Mouse (Mus musculus): ENCODE data around the gene Cdca7l.
A peak's percentile ranks its signal among the peaks of the same experiment; 100 is the strongest.
"Not testable (repeated sequence)": the region's sequence is repeated elsewhere in the genome, so short reads cannot be mapped to it uniquely, and the experiment has no call there.

Cdca7l gene

DNA sequence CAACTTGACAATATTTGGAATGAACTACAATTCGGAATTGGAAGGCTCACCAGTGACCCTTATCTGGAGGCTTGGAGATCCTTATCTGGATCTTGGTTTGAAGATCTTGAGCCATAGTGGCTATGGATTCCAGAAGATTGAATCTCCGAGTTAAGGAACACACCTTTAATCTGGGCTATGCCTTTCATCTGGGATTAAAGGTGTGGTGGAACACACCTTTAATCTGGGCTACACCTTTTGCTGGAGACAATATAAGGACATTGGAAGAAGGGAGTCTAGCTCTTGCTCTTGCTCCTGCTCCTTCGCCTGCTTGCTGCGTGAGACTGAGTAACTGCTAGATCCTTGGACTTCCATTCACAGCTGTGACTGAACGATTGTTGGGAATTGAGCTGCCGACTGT lies at the start of gene Cdca7l:
Gene Cdca7l (plus strand): TSS at position 301 of the 400 bp plus-strand sequence.
- not testable (repeated sequence) for DNase-seq (ENCODE audit: low read depth in 1 of 2, low spot score in 2 of 2)

DNA sequence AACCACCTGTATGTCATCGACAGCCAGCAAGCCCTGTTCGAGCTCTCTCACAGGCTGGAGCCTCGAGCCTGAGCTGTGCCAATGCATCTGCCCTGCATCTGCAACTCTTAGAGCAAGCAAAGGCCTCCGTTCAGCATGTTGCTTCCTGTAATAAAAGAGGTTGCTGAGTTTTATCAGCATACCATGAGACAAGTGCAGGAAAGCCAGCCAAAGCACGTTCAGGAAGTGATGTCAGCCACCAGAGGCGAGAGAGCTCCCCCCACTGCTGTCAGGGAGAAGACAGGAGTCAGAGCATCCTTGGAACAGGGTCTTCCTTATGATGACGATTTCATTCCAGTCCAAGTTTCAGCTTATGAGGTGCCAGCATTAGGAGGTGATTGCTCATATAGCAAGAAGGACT lies 48.1 kb upstream of the Cdca7l start:
- DNase-seq (ENCODE audit: low read depth in 1 of 2, low spot score in 2 of 2) = no peak

DNA sequence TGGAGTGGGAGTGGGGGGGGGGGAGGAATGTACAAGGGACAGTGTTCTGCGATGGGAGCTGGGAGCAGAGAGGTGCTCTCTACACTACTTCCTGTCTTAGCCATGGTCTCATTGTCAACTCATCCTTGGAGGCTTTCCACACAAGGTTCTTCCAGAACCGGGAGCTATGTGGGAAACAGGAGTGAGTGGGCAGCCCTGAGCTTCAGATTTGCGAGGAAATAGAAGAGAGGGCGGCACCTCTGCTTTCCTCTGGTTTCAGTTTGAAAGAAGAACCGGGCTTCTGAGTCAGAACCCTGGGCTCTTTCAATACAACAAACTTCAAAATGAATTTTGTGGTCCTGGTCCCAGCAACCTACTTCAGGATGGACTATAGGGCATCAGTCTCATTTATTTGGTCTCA lies 43.7 kb upstream of the Cdca7l start:
- DNase-seq (ENCODE audit: low read depth in 1 of 2, low spot score in 2 of 2) = no peak

DNA sequence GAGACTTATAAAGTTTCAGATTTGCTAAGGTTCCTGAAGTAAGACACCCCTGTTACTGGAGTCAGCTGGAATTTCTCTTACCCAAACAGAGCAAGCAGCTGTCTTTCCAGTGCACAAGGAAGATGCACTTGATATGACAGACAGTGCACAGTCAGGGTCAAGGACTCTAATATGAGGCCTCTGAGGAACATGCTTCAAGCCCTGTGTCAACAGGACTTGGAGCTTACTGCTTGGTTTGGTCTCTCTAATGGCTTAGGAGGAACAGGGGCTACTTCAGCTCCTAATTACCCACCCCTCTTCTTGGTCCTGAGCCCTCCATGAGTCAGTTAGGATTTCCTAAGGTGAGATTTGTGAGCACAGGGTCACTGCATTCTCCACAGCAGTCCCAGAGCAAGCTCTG lies 43.2 kb upstream of the Cdca7l start:
- no peak for DNase-seq (ENCODE audit: low read depth in 1 of 2, low spot score in 2 of 2)

DNA sequence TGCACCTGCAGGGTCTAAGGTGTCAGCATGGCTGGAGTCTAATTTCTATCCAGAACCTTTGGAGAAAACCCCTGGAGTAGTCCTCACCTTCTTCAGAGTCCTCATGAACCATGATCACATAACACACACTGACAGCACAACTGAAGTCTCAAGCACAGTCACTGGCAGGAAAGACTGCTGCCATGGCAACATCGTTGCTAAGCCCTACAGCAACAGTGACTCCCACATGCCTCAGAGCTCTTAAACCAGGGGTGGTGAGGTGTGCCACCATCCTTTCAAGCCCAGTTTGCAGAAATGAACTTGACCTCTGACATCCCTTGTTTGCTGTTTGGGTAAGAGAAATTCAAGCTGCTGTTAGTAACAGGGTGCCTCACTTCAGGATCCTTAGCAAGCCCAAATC lies 42.4 kb upstream of the Cdca7l start:
- no peak for DNase-seq (ENCODE audit: low read depth in 1 of 2, low spot score in 2 of 2)

DNA sequence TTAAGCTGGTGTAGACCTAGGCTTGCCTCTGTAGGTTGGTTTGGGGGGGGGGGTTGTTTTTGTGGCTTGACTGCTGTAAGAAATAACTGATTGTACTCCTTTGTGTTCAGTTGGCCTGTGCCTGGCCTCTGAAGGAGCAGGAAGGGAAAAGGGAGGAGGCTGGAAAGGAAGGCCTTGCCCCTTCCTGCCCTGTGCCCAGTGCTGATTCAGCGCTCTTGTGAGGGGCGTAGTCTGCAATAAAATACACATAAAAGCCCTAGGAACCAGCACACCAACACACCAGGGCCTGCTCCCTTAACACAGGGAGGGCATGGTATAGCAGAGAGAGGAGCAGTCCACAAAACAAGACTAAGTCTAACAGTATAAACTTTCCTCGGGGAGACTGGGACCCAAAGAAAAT lies 40.8 kb upstream of the Cdca7l start:
- DNase-seq (ENCODE audit: low read depth in 1 of 2, low spot score in 2 of 2) = no peak

DNA sequence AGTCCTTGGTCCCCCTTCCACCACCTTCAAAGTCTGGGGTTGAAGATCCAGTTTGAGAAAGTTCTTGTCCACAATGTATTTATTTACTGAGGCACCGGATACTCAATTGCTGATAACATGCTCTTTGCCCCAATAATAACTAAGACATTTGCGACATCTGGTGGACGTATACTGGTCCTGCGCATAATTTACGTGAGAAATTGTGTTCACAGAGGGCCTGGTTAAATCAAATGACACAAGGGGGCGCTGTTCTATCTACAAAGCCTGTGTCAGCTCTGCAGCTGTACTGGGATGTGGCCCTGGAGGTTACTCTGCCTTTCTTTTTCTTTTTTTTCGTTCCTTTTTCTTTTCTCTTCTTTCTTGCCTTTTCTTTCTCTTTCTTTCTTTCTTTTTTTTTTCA lies 39.2 kb upstream of the Cdca7l start:
- DNase-seq (ENCODE audit: low read depth in 1 of 2, low spot score in 2 of 2) = peak; percentile 16 to 42

DNA sequence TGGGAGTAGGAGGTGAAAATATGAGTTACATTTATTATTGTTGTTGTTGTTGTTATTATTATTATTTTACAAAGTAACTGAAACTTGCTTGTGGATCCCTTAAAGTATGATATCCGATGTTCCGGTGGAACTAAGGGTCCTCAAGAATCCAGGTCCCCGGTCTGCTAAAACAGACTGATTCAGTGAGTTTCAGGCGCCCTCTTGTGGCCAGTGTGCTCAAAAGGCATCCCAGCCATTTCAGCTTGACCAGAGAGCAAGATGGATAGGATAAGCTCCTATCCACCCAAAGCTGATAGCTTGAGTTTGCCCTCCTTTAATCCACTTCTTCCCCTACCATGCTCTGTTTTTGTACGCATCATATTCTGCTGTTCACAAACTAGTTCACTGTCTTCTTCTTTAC lies 35.0 kb upstream of the Cdca7l start:
- peak in 1 of 2 experiments; percentile 24 for DNase-seq (ENCODE audit: low read depth in 1 of 2, low spot score in 2 of 2)

DNA sequence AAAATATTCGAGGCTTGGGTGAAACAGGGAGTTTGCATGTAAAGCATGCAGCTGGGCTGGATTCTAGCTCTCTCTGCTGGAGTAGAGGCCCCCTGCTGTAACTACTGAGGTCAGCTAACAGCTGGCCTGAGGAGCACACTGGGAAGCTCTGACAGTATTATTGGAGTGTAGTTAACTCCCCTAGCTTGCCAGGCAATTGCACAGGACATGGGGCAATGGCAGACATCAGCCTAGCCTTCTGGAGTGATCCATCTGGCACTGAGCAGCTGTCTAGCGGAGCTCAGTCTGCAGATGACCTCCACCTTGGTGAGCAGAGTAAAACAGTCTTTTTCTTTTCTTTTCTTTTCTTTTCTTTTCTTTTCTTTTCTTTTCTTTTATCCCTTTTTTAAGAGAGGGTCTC lies 33.9 kb upstream of the Cdca7l start:
- DNase-seq (ENCODE audit: low read depth in 1 of 2, low spot score in 2 of 2) = no peak

DNA sequence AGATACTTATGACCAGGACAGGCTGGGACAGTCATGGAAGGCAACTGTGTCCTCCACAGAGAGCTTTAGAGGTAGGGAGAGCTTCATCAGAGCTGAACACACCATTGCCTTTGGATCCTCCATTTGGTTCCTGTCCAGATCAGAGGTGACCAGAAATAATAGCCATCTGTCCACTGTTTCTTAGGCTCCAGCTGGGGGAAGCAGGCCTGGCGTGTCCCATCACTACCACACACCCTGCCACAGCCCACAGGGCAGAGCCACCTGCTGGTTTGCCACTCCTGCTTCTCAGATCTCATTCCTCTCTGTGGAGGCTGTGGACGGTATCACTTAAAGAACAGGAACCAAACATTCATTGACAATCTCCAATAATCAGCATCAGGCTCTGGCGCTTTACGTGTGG lies 32.9 kb upstream of the Cdca7l start:
- DNase-seq (ENCODE audit: low read depth in 1 of 2, low spot score in 2 of 2) = no peak

DNA sequence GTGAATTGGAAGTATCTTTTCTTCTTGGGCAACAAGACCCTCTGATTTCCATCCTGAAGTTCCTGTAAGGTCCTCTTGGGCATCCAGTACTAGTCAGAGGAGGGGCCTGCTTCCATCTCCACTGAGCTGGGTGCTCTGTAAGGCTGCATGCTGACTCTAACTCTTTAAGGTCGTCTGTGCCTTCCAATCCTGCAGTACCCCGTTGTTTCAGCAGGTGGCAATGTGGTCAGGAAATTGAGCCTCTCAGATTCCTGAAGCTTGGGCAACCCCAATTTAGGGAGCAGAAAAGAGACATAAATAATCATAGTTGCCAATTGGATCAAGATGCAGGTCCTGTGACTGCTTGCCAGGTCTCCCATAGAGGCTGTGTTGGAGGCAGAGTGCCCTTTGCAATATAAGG lies 31.5 kb upstream of the Cdca7l start:
- peak in 1 of 2 experiments; percentile 13 for DNase-seq (ENCODE audit: low read depth in 1 of 2, low spot score in 2 of 2)

DNA sequence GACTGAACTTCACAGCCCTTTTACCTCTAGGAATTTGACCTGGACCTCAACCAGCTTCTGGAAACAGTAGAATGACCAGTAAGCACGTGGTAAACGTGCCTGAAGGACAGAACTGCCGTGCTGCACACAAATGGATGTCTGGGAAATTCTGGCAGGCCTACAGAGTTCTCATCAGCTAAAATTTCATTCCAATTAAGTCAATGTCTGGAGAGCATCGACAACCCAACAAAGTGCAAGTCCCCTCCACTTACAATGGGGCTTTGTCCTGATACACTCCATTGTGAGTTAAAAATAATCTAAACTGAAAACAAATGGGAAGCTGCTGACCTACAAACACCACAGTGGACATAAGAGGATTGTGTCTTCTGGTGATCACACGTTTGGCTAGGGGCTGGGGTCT lies 27.2 kb upstream of the Cdca7l start:
- DNase-seq (ENCODE audit: low read depth in 1 of 2, low spot score in 2 of 2) = no peak

DNA sequence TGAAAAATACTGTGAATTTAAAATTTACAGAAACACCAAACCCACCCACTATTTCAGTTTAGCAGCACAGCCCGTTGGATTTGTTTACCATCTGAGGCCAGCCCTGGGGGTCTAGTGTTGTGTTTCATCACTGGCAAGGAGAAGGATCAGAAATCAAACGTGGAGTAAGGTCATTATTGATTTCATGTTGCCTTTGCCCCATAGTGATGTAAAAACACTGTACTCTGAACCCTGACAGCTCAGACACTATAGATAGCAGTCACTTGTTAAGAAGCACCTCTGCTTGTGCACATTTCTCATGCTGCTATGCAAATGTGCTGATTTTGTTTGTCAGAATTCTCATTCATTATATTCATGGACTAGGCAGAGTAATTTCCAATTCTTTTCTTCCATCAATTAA lies 22.7 kb upstream of the Cdca7l start:
- DNase-seq (ENCODE audit: low read depth in 1 of 2, low spot score in 2 of 2) = no peak

DNA sequence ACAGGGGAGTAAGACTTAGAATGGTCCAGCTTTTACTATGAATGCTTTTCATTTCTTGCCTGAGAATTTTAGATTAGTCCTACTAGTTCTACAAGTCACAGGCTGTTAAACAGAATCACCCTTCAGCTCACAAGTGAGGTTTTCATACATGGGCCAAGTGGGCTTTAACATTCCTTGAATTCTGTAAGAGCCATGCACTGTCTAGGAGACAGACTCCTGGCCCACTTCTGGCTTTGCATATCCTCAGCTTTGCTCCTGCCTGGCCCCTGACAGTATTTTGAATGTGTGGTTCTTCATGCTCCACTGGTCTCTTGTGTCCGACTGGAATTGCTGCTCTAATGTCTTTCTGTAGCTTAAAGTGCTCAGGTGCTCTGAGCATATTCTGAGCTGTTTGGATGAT lies 20.7 kb upstream of the Cdca7l start:
- DNase-seq (ENCODE audit: low read depth in 1 of 2, low spot score in 2 of 2) = no peak

DNA sequence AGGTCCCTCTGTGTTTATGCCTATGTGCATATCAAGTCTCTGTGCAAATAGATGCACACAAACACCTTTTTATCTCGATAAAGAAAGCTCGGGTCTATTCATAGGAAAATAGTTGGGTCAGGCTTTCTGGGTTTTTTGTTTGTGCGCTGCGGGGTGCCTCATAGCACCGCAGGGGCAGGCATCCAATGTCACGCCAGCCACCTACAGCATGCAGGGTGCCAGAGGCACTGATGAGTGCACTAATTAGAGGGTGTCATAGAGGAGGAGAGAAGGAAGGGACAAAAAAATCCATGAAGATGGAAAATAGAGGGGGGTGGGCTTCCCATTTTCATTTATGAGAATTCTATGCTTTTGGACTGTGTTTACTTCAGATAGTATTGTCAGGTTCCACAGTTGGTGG lies 17.5 kb upstream of the Cdca7l start:
- no peak for DNase-seq (ENCODE audit: low read depth in 1 of 2, low spot score in 2 of 2)

DNA sequence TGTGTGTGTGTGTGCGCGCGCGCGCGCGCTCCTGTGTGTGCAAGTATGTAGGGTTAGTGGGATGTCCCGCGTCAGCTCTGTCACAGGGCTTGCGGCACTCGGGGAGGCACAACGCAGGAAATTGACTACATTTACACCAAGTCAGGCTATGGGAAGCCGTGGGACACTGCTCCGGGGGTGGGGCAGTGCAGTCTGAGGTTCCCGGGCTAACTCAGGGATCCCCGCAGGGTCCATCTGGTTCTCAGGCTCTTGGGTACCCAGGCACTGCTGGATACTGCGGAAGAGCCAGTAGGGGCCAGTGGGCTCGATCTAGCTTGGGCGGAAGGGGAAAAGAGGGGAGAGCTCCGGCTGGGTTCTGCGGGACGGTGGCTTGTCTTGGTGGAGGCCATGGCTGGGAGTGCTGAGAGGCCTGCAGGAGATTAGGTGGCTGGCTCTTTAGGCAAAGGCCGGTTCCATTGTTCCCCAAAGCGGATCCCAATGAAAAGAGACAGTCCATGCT lies 15.5 kb upstream of the Cdca7l start:
- no peak for DNase-seq (ENCODE audit: low read depth in 1 of 2, low spot score in 2 of 2)

DNA sequence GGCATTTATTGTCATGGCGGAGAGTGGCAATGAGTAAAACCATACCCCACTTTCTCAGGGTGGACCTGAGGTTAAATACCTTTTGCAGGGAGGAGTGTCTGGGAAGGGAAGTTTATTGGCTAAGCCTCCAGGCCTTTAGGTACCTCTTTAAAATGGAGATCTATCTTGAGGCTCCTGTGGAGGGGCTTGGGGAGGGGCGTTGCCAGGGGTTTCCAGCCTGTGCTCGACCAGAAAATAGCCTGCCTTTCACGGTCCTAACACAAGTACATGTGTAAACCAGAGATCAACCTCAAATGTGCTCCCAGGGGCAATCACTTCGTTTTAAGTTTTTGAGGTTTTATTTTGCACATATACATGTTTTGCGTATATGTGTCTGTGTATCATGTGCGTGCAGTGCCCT lies 15.1 kb upstream of the Cdca7l start:
- DNase-seq (ENCODE audit: low read depth in 1 of 2, low spot score in 2 of 2) = no peak

DNA sequence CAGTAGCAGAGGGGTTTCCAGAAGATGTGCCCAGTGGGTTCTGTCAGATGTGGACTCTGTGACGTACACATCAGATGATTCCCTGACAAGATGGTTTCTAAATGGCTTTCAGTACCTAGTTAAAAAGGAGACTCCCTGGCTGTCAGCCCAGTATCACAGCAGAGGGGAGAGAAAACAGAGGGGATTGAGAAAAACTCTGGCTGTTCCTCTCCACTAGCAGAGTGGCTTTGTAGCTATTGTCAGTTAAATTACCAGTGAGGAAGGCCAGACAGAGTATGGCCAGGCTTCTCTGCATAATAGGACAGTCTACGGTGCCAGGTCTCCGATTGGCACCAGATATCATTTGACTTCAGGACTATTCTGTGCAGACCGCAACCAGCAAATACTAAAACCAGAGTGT lies 8.8 kb upstream of the Cdca7l start:
- DNase-seq (ENCODE audit: low read depth in 1 of 2, low spot score in 2 of 2) = no peak

DNA sequence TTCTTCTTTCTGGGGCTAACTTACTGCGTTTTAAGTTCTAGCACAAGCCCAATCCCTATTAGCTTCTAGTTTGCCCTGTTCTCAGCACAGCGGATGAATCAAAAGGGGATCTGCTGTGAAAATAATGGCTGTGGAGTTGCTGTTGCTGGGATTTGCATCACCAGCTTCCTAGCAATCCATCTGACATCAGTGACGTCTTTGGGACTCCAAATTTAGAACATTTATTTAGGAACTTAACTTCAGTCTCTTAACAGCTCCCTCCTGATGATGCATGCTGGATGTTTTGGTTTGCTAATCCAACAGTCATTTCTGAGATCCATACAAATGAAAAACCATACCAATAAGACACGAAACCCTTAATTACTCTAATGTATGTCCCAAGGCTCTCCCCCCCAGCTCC lies 1.5 kb downstream of the Cdca7l start:
- DNase-seq (ENCODE audit: low read depth in 1 of 2, low spot score in 2 of 2) = no peak

DNA sequence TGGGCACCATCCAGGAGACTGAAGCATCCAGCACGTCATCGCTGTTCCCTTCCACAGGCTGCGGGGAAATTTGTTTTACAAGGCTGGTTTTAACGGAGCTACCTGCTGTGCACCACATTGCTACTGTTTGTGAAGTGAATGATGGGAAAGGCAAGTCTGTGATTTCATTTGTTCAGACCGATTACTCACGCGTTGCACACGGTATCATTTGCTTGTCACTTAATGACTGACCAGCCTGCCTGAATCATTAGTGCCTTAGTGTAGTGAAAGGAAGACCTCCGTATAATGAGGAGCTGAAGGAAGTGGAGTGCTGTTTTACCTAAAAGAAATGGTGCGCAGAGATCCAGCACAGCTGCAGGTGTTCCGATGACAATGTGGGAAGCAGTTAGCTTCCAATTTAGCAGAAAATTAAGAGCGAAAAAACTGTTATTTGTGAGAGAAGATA lies 1.9 kb downstream of the Cdca7l start:
- no peak for DNase-seq (ENCODE audit: low read depth in 1 of 2, low spot score in 2 of 2)

DNA sequence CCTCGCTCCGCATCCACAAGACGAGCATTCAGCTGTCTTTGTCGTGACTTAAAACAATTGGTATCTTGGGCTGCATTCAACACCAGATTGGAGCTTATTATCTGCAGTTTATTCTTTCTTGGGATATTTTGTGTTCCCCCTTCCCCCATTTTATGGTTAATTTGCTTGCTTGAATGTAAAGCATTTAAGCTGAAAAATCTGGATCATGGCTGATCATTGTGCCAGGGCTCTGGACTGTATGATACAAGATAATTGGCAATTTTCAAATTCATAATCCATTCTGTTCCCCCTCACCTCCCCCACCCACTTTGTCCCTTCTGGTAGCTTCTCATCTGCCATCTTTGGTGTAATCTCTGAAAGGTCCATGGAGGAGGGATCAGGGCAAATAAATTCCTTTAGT lies 2.4 kb downstream of the Cdca7l start:
- DNase-seq (ENCODE audit: low read depth in 1 of 2, low spot score in 2 of 2) = no peak

DNA sequence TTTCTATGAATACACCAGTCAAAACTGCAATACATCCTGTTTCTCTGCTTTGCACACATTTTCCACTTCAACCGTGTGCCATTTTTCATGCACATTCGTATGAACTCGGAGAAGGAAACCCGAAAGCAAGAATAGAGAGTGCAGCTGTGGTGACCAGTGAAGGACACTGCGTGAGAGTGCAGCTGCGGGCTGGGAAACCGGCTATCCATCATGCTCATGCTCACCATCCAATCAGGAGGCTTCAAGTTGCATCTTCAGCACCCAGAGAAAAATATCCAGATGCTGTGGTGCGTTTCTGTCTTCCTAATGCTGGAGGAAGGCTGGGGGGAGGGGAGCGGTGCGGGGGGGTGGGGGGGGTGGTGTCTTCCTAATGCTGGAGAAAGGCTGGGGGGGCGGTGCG lies 3.5 kb downstream of the Cdca7l start:
- DNase-seq (ENCODE audit: low read depth in 1 of 2, low spot score in 2 of 2) = no peak

DNA sequence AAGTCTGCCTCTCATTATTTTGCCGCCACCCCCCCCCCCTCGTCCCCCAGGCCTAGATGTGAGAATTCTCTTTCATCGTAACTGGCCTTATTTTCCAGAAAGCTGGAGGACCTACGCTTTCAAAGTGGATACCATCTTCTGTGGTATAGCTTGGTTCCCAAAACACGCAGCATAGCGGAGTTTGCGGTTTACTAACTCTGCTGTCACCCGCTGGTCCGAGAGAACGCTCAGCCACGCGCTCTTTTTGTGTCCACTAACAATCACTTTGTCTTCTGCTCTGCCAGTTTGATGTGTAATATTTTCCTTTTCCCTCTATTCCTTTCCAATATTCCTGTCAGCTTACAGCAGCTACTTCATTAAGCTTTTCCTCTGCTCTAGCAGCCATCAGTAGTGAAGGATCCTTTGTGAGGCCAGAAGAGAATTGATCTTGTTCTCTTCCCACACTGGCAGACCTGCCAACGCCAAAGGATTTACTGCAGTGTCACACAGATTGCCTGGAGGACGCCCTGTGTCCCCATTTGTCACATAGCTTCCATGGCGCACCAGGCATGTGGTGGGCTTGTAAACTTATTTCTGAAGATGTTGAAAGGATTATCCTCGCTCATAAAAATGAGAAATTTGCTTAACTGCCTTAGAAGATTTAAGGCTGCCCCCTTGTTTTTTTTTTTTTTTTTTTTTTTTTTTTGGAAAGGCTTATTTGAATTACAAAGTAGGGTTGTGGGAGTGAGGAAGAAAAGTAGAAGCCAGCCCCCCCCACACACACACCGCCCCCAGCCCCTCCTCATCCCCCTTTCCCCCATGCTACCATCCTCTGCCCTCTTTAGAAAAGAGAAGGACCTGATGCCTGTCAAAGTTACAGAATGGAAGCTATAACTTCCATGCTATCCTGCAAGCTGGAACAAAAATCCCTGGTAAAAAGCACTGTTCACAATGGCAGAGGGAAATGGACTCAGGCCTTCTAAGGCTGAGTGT lies 4.6 kb downstream of the Cdca7l start:
- no peak for DNase-seq (ENCODE audit: low read depth in 1 of 2, low spot score in 2 of 2)

Data from monocyte, adult 2 months (primary cell).